29 mouse cellular contexts compared by ENCODE assay signal in the genomic region with DNA sequence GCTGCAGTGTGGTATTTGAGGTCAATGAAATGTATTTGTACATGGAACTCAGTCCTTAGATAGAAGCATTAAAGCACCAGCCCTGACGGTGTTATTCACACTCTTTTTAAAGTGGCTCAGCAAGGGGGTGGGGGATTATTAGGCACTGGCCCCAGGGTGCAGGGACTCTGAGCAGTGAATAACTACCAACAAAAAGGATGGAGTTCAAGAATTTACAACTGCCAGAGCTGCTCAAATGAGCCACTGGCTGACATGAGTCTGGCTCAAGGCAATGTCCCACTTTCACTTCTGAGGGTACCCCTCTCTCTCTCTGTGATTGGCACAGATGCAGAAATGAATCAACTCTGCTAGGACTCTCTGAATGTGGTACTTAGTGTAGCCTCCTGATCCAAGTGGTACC. TPM values are rescaled to one million over a fixed set of nuclear protein-coding genes. Genes with fewer than 3 reads are reported as not detected.
"Had no signal": no experiment of that assay in that cellular context is flagged by ENCODE, and none has a peak within 500 bp of the region (broad histone marks: within the 10 kb centered on the region; RNA-seq: fewer than 3 reads in every experiment).

No protein-coding gene starts in this region.

- H3K9me3 ChIP-seq: limb, embryonic 10.5 days; liver, embryonic 12.5 days; liver, embryonic 15.5 days; lung, embryonic 15.5 days; megakaryocyte, embryonic 14.5 days; stomach, embryonic 15.5 days had no signal

- H3K27ac ChIP-seq: kidney, postnatal 0 days; layer of hippocampus, adult 2 months; limb, embryonic 10.5 days; limb, embryonic 13.5 days; liver, embryonic 12.5 days; liver, embryonic 15.5 days; lung, embryonic 15.5 days; stomach, embryonic 15.5 days had no signal

- H3K4me2 ChIP-seq: limb, embryonic 13.5 days; liver, embryonic 12.5 days; liver, embryonic 15.5 days; lung, embryonic 15.5 days; midbrain, embryonic 11.5 days; stomach, embryonic 15.5 days had no signal

- H3K4me3 ChIP-seq: layer of hippocampus, adult 2 months; limb, embryonic 10.5 days; limb, embryonic 13.5 days; liver, embryonic 12.5 days; liver, embryonic 15.5 days; lung, embryonic 15.5 days; megakaryocyte, embryonic 14.5 days; stomach, embryonic 15.5 days had no signal

- H3K9ac ChIP-seq: limb, embryonic 13.5 days; liver, embryonic 12.5 days; liver, embryonic 15.5 days; lung, embryonic 15.5 days; stomach, embryonic 15.5 days had no signal

- ATAC-seq: liver, embryonic 12.5 days had no signal

- H3K27me3 ChIP-seq: limb, embryonic 13.5 days; liver, embryonic 12.5 days; liver, embryonic 15.5 days; lung, embryonic 15.5 days; stomach, embryonic 15.5 days had no signal

- H3K36me3 ChIP-seq: liver, embryonic 12.5 days; liver, embryonic 15.5 days; lung, embryonic 15.5 days; stomach, embryonic 15.5 days had no signal

- DNase-seq: kidney, adult 2 months; kidney, postnatal 25 days; layer of hippocampus, adult 9-11 months; liver; lung, adult 18-20 months; lung, postnatal 10 days; lung, postnatal 36 days; right cerebral cortex, postnatal 25 days; spleen, adult 18-20 months; thymus, postnatal 25 days had no signal

- H3K4me1 ChIP-seq: limb, embryonic 13.5 days; liver, embryonic 12.5 days; liver, embryonic 15.5 days; lung, embryonic 15.5 days; megakaryocyte, embryonic 14.5 days; stomach, embryonic 15.5 days had no signal

RNA-seq across cellular contexts. Expression of a gene that starts 30.8 kb away (rescaled TPM):
- polyA plus RNA-seq: kidney, embryonic 14.5 days; limb, embryonic 10.5 days; liver, embryonic 12.5 days; liver, embryonic 15.5 days; lung, embryonic 15.5 days; midbrain, embryonic 11.5 days; neural tube, embryonic 11.5 days; neural tube, embryonic 14.5 days had no signal

RNA-seq across cellular contexts. Expression of a gene that starts 49.9 kb away (rescaled TPM):
- total RNA-seq: layer of hippocampus, adult 2 months; layer of hippocampus, postnatal 25 days; left cerebral cortex, adult 18-20 months; left cerebral cortex, postnatal 25 days; midbrain, postnatal 0 days had no signal
- polyA plus RNA-seq: kidney, adult 2 months; kidney, embryonic 14.5 days; kidney, postnatal 0 days; large intestine, adult 2 months; limb, embryonic 10.5 days; limb, embryonic 13.5 days; liver, embryonic 12.5 days; liver, embryonic 15.5 days; lung, embryonic 15.5 days; midbrain, embryonic 11.5 days; midbrain, postnatal 0 days; neural tube, embryonic 11.5 days; neural tube, embryonic 14.5 days; stomach, embryonic 15.5 days; thymus, postnatal 0 days had no signal
